Mouse (Mus musculus) heart, embryonic 12.5 days (tissue): Measurements from ENCODE around the gene Xrcc6. TPM values are rescaled to one million over a fixed set of nuclear protein-coding genes. Genes with fewer than 3 reads are reported as not detected.
"Not testable (repeated sequence)": the region's sequence is repeated elsewhere in the genome, so short reads cannot be mapped to it uniquely, and the experiment has no call there.

Source experiments
- ATAC-seq: fragments of 200-750 bp; cut with Nextera tagmentation; 2 replicates; pipeline ENCODE4 v1.8.0; 2017; ENCODE audit warnings: moderate TSS enrichment, moderate library complexity; ENCODE audit not compliant: insufficient number of reproducible peaks, low FRiP score
- H3K27ac ChIP-seq: fragments of 300-500 bp; sonication (generic); 2 replicates; pipeline ENCODE4 v1.5.1; 2016; ENCODE audit warnings: mild to moderate bottlenecking, moderate library complexity; ENCODE audit not compliant: poor library complexity, severe bottlenecking
- H3K27me3 ChIP-seq: fragments of 300-500 bp; sonication (generic); replicated peaks from 2 replicates; pipeline ENCODE4 v1.6.1; 2016; ENCODE audit warnings: mild to moderate bottlenecking, moderate library complexity
- H3K36me3 ChIP-seq: fragments of 300-500 bp; sonication (generic); 2 replicates; pipeline ENCODE4 v1.6.1; 2016; ENCODE audit warnings: mild to moderate bottlenecking, moderate library complexity
- H3K4me1 ChIP-seq: fragments of 300-500 bp; sonication (generic); replicated peaks from 2 replicates; pipeline ENCODE4 v1.6.1; 2016; ENCODE audit warnings: mild to moderate bottlenecking
- H3K4me2 ChIP-seq: fragments of 300-500 bp; sonication (generic); 2 replicates; pipeline ENCODE4 v1.6.1; 2016; ENCODE audit warnings: mild to moderate bottlenecking, moderate library complexity
- H3K4me3 ChIP-seq: fragments of 300-500 bp; sonication (generic); 2 replicates; pipeline ENCODE4 v1.5.1; 2016; ENCODE audit warnings: mild to moderate bottlenecking
- H3K9ac ChIP-seq: fragments of 300-500 bp; sonication (generic); 2 replicates; pipeline ENCODE4 v1.6.1; 2016; ENCODE audit warnings: mild to moderate bottlenecking, moderate library complexity
- H3K9me3 ChIP-seq: fragments of 300-500 bp; sonication (generic); replicated peaks from 2 replicates; pipeline ENCODE4 v1.6.1; 2016; ENCODE audit warnings: mild to moderate bottlenecking, moderate library complexity
- WGBS: fragments of 180-500 bp; shearing (Covaris S2); methylation state at CpG from one replicate; pipeline ENCODE4 v1.1.7; 2016; 5-methylcytosine and 5-hydroxymethylcytosine counted together
- polyA plus RNA-seq: library from polyadenylated mRNA; unstranded; fragments of >200 nt; fragmentation: Nextera tagmentation; extraction: Ambion mirVana; gene quantifications from 2 replicates; pipeline ENCODE4 v1.2.1, GENCODE M21; 2016

Gene Xrcc6
- polyA plus RNA-seq, 1 experiment from 2014 or later: 80.2 TPM

- Histone ChIP-seq H3K9ac (no peak overlapping the region), H3K4me2 (no peak overlapping the region), H3K9me3 (no peaks in the 10 kb centered on the region), H3K4me1 (no peaks in the 10 kb centered on the region), H3K27ac (no peak overlapping the region), H3K27me3 (no peaks in the 10 kb centered on the region), H3K4me3 (no peak overlapping the region), H3K36me3 (no peaks in the 10 kb centered on the region)
- no peak for ATAC-seq
- WGBS: 68% methylated on average over 13 of the region's 14 CpGs
Measured at GRCm38 (mm10) chr15:81966062-81966829, 21.4 kb upstream of the Xrcc6 start.

DNA sequence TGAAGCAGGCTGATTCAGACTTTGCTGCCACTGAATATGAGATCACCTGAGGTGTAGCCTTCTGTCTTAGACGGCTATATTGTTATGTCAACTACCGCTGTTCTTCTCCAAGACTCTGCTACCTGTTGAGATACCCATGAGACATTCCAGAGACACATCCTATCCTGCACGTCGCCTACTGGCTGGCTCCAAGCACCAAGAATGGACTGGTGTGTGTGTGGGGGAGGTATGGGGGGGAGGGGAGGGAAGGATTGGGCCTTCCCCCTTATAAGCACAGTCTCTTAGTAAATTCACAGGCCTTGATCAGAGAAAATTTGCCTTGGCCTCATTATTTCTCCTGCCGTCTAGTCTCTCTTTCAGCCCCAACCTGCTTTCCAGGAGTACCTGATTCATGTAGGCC, 19.8 kb upstream of the Xrcc6 start:
- WGBS: 81% methylated on average over 5 of the region's 5 CpGs
- no peaks in the 10 kb centered on the region for H3K36me3 ChIP-seq
- H3K9me3 ChIP-seq: peaks cover 5% of the 10 kb centered on the region
- H3K4me3 ChIP-seq: no peak overlapping the region
- H3K27me3 ChIP-seq: no peaks in the 10 kb centered on the region
- H3K9ac ChIP-seq: no peak overlapping the region
- no peak overlapping the region for H3K27ac ChIP-seq
- no peak overlapping the region for H3K4me2 ChIP-seq
- no peaks in the 10 kb centered on the region for H3K4me1 ChIP-seq
- no peak for ATAC-seq

GRCm38 (mm10) chr15:81968447-81968846, 19.2 kb upstream of the Xrcc6 start:
- H3K27me3 ChIP-seq: no peaks in the 10 kb centered on the region
- H3K36me3 ChIP-seq: no peaks in the 10 kb centered on the region
- ATAC-seq: no peak
- H3K9ac ChIP-seq: no peak overlapping the region
- H3K4me1 ChIP-seq: no peaks in the 10 kb centered on the region
- no peak overlapping the region for H3K4me2 ChIP-seq
- no peak overlapping the region for H3K27ac ChIP-seq
- no peak overlapping the region for H3K4me3 ChIP-seq
- 63% methylated on average over 2 of the region's 2 CpGs for WGBS
- H3K9me3 ChIP-seq: peaks cover 8% of the 10 kb centered on the region

DNA sequence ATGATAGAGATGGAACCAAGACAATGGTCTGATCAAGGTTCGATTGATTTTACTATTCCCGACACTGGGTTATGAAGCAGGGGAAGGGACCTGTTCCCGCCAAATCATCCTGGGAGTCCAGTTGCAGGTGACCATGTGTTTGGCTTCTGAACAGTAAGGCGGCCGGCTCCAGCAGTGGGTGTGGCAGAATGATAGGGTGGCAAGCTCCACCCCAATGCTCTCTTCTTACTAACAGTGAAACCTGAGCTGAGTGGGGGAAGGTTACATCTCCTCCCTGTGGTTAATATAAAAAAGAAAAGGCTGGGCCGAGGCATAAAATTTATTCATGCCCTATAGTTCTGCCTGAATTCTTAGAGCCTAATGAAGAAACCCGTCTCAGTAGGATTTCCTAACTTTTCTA, 18.5 kb upstream of the Xrcc6 start:
- Histone ChIP-seq H3K4me1 (no peaks in the 10 kb centered on the region), H3K27me3 (no peaks in the 10 kb centered on the region), H3K4me2 (no peak overlapping the region), H3K4me3 (no peak overlapping the region), H3K9me3 (peaks cover 8% of the 10 kb centered on the region), H3K9ac (no peak overlapping the region), H3K36me3 (no peaks in the 10 kb centered on the region), H3K27ac (no peak overlapping the region)
- WGBS: 66% methylated on average over 7 of the region's 7 CpGs
- ATAC-seq: no peak

DNA sequence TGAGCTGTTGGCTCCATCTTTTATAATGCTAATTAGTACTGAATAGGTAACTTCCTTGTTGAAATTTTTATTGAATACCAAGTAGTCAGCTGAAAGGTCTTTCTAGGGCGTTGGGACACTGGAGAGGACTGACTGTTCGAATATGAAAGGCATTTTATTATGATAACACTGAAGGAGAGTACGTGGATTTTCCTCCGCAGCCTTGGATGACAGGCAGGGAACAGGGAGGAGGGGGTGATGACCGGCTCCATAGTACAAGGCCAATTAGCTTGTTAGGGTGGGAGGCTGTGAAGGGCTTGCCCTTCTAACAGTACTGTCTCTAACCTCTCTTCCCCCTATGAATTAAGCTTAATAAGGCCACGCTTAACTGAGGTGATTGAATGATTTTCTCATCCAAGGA, 18.0 kb upstream of the Xrcc6 start:
- H3K27ac ChIP-seq, H3K9me3 ChIP-seq, H3K4me3 ChIP-seq, H3K4me2 ChIP-seq, H3K36me3 ChIP-seq, H3K9ac ChIP-seq, H3K27me3 ChIP-seq, ATAC-seq, H3K4me1 ChIP-seq: not testable (repeated sequence)
- WGBS: 68% methylated on average over 6 of the region's 6 CpGs

DNA sequence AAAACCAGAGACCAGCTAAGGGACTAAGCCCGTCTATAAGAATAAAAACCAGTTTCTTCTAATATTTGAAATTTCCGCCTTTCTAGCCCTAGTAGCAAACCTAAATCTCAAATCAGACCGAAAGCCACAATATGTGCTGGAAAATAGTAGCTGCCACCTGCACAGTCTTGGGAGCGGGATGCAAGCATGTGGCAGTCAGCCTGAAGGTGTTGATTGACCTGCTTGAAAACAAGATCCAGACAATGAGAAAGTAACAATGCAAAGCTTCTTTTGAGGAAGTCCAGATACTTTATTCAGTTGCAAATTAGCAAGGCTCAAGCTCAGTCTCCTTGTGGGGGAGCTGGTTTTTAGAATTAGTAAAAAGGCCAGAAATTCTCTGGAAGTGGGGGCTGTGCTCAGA, 17.1 kb upstream of the Xrcc6 start:
- H3K36me3 ChIP-seq, H3K4me1 ChIP-seq, H3K4me2 ChIP-seq, ATAC-seq, H3K9ac ChIP-seq, H3K27me3 ChIP-seq, H3K4me3 ChIP-seq, H3K27ac ChIP-seq: not testable (repeated sequence)
- H3K9me3 ChIP-seq: peaks cover 14% of the 10 kb centered on the region
- 82% methylated on average over 4 of the region's 4 CpGs for WGBS

DNA sequence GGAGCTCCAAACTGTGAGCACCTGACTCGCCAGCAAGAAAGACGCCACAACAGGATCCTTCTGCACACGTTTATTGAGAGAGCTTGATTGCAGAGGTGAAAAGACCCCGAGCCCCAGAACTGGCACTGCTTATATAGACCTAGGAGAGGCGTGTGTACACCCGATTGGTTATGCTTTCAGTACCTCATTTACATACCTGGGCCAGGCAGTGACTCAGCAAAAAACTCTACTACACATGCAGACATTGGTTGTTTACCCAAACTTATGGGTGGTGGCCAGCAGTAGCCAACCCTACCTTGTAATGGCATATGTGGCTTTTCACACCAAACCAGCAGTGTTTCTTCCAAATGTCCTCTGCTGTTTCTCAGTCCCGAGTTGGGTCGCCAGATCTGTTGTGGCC, 12.5 kb upstream of the Xrcc6 start:
- H3K4me2 ChIP-seq, H3K27me3 ChIP-seq, H3K27ac ChIP-seq, H3K4me1 ChIP-seq, H3K9ac ChIP-seq, ATAC-seq, H3K36me3 ChIP-seq, H3K4me3 ChIP-seq: not testable (repeated sequence)
- peaks cover 16% of the 10 kb centered on the region for H3K9me3 ChIP-seq
- WGBS: 84% methylated on average over 8 of the region's 8 CpGs

DNA sequence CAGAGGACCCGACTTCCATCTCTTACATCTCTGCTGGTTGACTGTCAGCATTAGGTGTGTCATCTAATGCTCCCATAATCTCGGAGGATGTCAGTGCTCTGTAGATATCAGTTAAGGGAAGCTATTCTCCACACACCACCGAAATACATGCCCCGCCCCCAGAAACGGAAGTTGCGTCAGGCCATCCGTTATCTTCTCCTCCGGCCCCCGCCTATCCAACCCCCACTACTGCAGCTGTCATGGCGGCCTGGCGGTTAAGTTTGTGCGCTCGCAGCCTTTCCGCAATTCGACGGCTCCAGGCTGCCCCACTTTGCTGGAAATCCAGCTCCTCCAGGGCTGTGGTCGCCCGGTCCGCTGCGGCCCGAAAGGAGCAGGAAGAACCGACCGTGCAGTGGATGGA, 7.3 kb upstream of the Xrcc6 start, which contains the start of gene 1700029P11Rik:
1700029P11Rik (plus strand) TSS at position 220 of the 400 bp plus-strand sequence.
- no peak within 1 kb of the TSS for H3K4me2 ChIP-seq
- WGBS: 90% methylated on average over 23 of the region's 23 CpGs
- ATAC-seq: no peak

DNA sequence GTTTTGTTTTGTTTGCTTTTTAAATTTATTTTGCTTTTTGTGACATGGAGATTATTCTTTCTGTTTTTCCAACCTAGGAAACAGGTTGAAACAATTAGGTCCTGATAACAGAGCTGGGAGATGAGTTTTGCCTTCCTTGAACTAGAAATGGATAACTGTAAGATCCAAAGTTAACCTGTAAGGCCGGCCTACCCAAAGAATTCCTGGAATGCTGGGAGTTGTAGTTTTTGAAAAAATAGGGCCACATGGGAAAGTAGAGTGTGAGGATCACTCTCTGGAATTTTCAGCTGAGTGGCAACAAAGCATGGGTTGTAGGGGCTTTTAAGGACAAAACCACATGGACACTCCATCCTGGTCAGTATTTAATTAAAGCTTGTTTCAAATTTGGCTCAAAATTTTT, 5.5 kb upstream of the Xrcc6 start:
- Histone ChIP-seq H3K4me3 (no peak overlapping the region), H3K9me3 (no peaks in the 10 kb centered on the region), H3K27ac (no peak overlapping the region), H3K27me3 (no peaks in the 10 kb centered on the region), H3K36me3 (no peaks in the 10 kb centered on the region), H3K4me2 (no peak overlapping the region), H3K4me1 (no peaks in the 10 kb centered on the region), H3K9ac (no peak overlapping the region)
- WGBS: 36% methylated on average over 1 of the region's 1 CpGs
- no peak for ATAC-seq

More for the DNA sequence above, 7.3 kb upstream of the Xrcc6 start, which contains the start of gene 1700029P11Rik:
- H3K36me3 ChIP-seq: no peaks in the 10 kb centered on the region
- no peak within 1 kb of the TSS for H3K4me3 ChIP-seq
- H3K9ac ChIP-seq: no peak within 1 kb of the TSS
- H3K27ac ChIP-seq: no peak within 1 kb of the TSS
- no peaks in the 10 kb centered on the region for H3K27me3 ChIP-seq
- H3K4me1 ChIP-seq: no peaks in the 10 kb centered on the region
- peaks cover 4% of the 10 kb centered on the region; the same call in 1 of the 2 replicates for H3K9me3 ChIP-seq

DNA sequence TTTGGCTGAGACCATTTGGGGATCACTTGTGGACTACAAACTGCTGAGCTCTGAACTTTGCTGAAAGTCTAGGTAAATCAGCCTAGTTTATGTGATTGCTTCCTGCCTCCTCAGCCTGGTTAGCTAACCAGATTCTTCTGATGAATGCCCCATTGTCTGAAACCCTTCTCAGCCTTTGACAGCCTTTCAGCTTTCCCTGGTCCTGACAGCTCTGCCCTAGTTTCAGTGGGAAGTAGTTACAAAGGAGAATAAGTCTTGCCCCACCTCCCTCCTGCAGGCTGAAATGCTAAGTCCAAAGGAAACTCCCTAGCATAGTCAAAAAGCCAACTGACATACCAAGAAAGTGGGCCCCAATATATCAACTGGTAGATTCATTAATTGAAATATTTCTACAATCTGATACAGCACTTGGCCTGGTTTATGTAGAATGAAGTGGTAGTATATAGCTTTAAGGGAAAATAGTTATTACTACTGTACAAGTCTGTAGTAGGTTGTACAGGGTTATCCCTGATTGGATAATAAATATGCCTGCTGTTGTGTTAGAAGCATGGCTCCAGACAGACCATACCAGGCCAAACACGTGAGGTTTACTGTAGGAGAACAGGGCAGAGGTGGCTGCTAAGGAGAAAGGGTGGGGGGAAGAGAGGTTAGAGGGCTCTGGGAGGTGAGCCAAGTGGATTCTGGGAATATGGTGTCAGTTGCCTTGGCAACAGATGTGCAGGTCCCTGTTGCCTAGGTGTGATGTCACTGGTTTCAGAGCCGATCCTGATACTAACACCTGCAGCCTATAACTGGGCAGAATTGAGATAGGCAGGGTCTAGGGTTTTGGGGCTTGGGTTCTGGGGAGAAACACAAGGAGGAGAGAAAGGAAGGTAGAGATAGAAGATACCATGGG, 2.1 kb upstream of the Xrcc6 start:
- Histone ChIP-seq H3K27ac (no peak overlapping the region), H3K36me3 (no peaks in the 10 kb centered on the region), H3K9ac (no peak overlapping the region), H3K4me1 (peaks cover 9% of the 10 kb centered on the region), H3K4me3 (no peak overlapping the region), H3K9me3 (no peaks in the 10 kb centered on the region), H3K4me2 (no peak overlapping the region), H3K27me3 (no peaks in the 10 kb centered on the region)
- 70% methylated on average over 2 of the region's 2 CpGs for WGBS
- ATAC-seq: no peak

DNA sequence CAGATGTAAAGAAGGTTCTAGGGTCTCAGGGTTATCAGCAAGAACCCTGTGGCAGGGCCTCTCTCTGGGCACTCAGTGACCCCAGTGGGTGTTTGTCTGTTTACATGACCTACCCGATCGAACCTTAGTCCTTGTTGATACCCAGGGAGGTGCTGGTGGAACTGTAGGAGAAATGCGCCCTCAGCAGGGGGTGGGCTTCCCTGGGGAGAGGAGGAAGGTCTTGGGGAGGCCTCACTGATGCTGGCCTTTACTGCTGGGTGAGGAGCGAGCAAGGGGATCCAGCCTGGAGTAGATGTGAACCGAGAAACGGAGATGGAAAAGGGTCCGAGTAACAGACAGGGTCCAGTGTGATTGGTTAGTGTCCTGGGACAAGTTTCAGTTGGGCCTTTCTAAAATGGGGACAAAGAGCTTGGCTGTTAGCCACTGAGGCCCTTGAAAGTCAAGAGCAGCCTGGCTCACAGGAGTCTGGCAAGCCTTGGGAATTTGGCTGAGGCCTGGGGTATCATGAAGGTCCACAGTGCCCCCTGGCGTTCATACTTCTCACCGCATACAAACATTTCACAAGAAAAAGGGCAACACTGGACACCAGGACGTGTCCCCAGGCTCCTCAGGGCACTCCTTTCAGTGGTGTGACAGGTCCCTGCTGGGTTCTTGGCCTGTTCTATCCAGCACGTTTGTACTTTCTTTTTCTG, 1.9 kb downstream of the Xrcc6 start:
- no peaks in the 10 kb centered on the region for H3K9me3 ChIP-seq
- no peak overlapping the region for H3K27ac ChIP-seq
- H3K4me2 ChIP-seq: no peak overlapping the region
- H3K9ac ChIP-seq: no peak overlapping the region
- H3K27me3 ChIP-seq: no peaks in the 10 kb centered on the region
- H3K36me3 ChIP-seq: peaks cover 8% of the 10 kb centered on the region
- peak; percentile 54 for ATAC-seq
- no peak overlapping the region for H3K4me3 ChIP-seq
- H3K4me1 ChIP-seq: peaks cover 12% of the 10 kb centered on the region
- WGBS: 39% methylated on average over 11 of the region's 11 CpGs
